Mouse (Mus musculus) olfactory bulb, adult 2 months (tissue): ENCODE measurements around the gene Pam.

ENCODE experiments used
- CTCF ChIP-seq: fragments of 200-500 bp; IDR thresholded peaks from 2 replicates; pipeline ENCODE4 v1.5.1; 2012; ENCODE audit warnings: low read depth, mild to moderate bottlenecking, low read length, moderate library complexity; ENCODE audit not compliant: insufficient read depth
- POLR2A ChIP-seq: fragments of 200-500 bp; IDR thresholded peaks from 2 replicates; pipeline ENCODE4 v1.6.1; 2012; ENCODE audit warnings: mild to moderate bottlenecking, low read depth, low read length, moderate library complexity; ENCODE audit not compliant: insufficient read depth

DNA sequence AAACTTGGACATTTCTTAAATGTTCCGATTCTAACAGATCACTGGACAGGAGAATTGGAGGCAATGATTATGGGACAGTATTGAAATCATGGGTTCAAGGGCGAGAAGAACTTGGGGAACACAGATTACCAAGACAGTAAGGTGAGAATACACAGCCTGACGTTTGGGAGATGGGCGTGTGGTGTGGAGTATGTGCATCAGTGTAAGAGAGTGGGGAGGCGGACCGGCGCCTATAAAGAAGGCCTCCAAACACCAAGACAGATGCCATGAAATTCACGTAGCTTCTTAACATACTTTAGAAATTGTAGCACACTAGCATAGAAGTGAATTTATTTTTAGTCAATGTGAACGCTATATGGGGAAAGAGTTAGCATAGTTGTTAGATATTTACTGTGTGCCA lies 76.5 kb downstream of the Pam start:
- TF ChIP-seq CTCF, result no peak
- no peak for TF ChIP-seq POLR2A
